Mouse (Mus musculus): ENCODE measurements around the gene A530032D15Rik.
"Not testable (repeated sequence)": the region's sequence is repeated elsewhere in the genome, so short reads cannot be mapped to it uniquely, and the experiment has no call there.

Gene A530032D15Rik

GRCm38 (mm10) chr1:85071690-85072089, 38.0 kb downstream of the A530032D15Rik start:
- not testable (repeated sequence) for DNase-seq (ENCODE audit: extremely low spot score, low read depth, low spot score)

- DNase-seq (ENCODE audit: extremely low spot score, low read depth, low spot score): not testable (repeated sequence)
Observed at GRCm38 (mm10) chr1:85035801-85036200, 73.9 kb downstream of the A530032D15Rik start.

DNA sequence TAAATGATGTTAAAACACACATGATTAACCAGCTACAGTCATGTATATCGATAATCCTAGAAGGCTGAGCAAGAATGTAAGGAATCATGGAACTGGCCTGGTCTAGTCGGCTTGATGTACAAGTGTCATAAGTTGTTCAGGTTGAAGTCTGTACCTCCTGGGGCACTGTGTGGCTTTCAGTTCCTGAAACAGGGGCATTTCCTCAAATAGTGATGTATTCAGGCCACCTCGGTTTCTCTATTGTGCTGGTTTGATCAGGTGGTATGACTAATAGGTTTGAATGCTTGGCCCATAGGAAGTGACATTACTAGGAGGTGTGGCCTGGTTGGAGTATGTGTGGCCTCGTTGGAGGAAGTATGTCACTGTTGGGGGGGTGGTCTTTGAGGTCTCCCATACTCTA, 75.3 kb downstream of the A530032D15Rik start:
- DNase-seq (ENCODE audit: extremely low spot score, low read depth, low spot score): not testable (repeated sequence)

- not testable (repeated sequence) for DNase-seq (ENCODE audit: extremely low spot score, low read depth, low spot score)
Observed at GRCm38 (mm10) chr1:85033616-85034015, 76.0 kb downstream of the A530032D15Rik start.

All from hindlimb bud, embryonic 11.5 days (tissue).